Mouse (Mus musculus): Measurements from ENCODE around the gene Chmp5.

DNA sequence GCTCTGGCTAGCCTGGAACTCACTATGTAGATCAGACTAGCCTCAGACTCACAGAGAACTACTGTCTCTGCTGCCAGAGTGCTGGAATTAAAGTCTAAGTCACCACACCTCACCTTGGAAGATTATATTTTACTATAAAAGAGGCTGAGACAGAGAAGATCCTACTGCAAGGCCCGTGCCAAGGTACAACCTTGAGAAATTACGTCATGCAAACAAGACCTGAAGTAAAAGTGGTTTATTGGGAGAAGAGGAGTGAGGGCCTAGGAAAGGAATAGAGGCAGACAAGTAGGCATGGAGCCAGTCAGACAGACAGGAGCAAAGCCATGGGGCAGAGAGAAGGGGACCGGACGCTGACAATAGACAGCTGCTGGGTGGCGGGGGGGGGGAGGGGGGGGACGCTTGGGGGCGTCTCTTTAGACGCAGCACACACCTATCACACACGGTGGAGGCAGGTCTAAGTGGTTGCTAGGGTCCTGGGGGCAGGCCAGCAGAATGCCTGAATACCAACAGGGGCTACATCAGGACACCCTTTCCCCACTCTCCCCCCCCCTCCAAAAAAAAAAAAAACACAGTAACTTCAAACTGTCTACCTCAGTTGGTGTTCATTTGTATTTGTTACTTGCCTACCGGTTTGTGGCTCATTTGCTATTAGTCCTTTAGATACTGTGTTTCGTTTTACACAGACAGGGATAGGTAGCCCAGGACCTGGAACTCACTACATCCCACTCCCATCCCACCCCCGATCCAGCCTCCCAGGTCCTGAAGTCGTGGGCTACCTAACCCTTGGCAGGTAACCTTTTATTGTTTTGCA, 21.8 kb downstream of the Chmp5 start:
- no peak for TF ChIP-seq POLR2A (IDR thresholded peaks at IDR 0.05; ENCODE audit: borderline replicate concordance, insufficient read depth, low read length)
- TF ChIP-seq CTCF (IDR thresholded peaks at IDR 0.05; ENCODE audit: borderline replicate concordance, insufficient read depth, low read depth, low read length) = no peak
